Mouse (Mus musculus) C2C12 (cell line): ENCODE measurements around the gene Tbkbp1. TPM values are rescaled to one million over a fixed set of nuclear protein-coding genes. Genes with fewer than 3 reads are reported as not detected.
A peak's percentile ranks its signal among the peaks of the same experiment; 100 is the strongest.

Experiments
- H3K27me3 ChIP-seq: one replicate; pipeline ENCODE4 v1.6.1; 2011; ENCODE audit not compliant: control insufficient read depth, insufficient read depth, insufficient read length
- H3K36me3 ChIP-seq: one replicate; pipeline ENCODE4 v1.6.1; 2011; ENCODE audit not compliant: control insufficient read depth, insufficient read depth
- H3K4me3 ChIP-seq: one replicate; pipeline ENCODE4 v1.5.1; 2011; ENCODE audit warnings: mild to moderate bottlenecking, control low read depth; ENCODE audit not compliant: poor library complexity, insufficient read depth, severe bottlenecking
- H3K79me2 ChIP-seq: one replicate; pipeline ENCODE4 v1.6.1; 2011; ENCODE audit not compliant: control insufficient read depth, insufficient read depth
- H3K79me3 ChIP-seq: one replicate; pipeline ENCODE4 v1.6.1; 2011; ENCODE audit warnings: low read depth, control low read depth
- H3ac ChIP-seq: one replicate; pipeline ENCODE3; 2011; ENCODE audit warnings: low read depth; ENCODE audit not compliant: control insufficient read depth, insufficient read length
- CEBPB ChIP-seq: IDR thresholded peaks from one replicate; pipeline ENCODE4 v1.6.1; 2011; ENCODE audit warnings: low read depth, mild to moderate bottlenecking, control low read depth, moderate library complexity
- CTCF ChIP-seq: IDR thresholded peaks from one replicate; pipeline ENCODE4 v1.5.1; 2011; ENCODE audit not compliant: control insufficient read depth, insufficient read depth, insufficient read length
- FOSL1 ChIP-seq: IDR thresholded peaks from one replicate; pipeline ENCODE4 v1.8.0; 2011; ENCODE audit warnings: mild to moderate bottlenecking, low read length; ENCODE audit not compliant: poor library complexity, insufficient read depth, severe bottlenecking
- MAX ChIP-seq: IDR thresholded peaks from one replicate; pipeline ENCODE4 v1.6.1; 2011; ENCODE audit warnings: mild to moderate bottlenecking, control low read depth
- MYOD1 ChIP-seq: IDR thresholded peaks from one replicate; pipeline ENCODE4 v1.6.1; 2011; ENCODE audit warnings: low read depth; ENCODE audit not compliant: control insufficient read depth, insufficient read length
- MYOG ChIP-seq: IDR thresholded peaks from one replicate; pipeline ENCODE4 v1.6.1; 2011; ENCODE audit not compliant: control insufficient read depth, insufficient read length; ENCODE audit errors: extremely low read depth
- USF1 ChIP-seq: IDR thresholded peaks from one replicate; pipeline ENCODE4 v1.6.1; 2011; ENCODE audit warnings: low read depth, mild to moderate bottlenecking, control low read depth, moderate library complexity
- polyA plus RNA-seq: library from polyadenylated mRNA; unstranded; fragments of >200 nt; fragmentation: generic; extraction: Trizol; gene quantifications from one replicate; pipeline ENCODE4 v1.2.1, GENCODE M21; 2012; ENCODE audit warnings: missing spikeins

The Tbkbp1 gene
- polyA plus RNA-seq, 1 experiment, result 0.46 TPM

DNA sequence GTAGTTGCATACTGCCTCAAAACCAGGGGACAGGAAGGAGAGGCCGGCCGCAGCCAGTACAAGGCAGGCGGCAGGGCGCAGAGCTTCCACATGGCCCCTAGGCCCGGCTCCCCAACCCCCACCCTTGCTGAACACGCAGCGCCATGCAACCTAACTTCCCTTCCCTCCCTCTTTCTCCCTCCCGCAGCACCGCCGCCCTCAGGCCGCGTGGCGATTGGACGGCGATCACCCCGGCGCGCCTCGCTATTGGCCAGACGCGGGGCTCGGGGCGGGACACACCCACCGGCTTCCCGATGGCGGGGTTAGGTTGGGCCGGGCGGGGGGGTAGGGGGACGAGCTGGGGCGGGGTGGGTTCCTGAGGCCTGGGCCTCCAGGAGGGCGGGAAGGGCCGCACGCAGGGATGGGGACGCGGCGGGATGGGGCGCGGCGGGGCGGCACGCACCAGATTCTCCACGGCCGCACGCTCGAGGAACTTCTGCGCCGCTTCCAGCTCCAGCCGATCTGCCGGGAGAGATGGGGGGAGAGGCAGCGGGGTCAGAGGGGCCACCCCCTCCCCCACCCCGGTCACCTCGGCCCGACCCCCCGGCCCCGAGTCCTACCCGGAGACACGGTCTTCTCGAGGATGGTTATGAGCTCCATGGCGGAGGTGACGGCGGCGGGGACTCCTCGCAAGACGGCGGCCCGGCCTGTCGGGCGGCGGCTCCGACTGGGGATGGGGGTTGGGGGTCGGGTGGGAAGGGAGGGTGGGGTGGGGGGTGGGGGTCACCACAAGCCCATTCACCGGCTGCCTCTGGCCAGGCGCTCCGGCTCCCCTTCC, 35.9 kb upstream of the Tbkbp1 start:
- Histone ChIP-seq H3K36me3 (peaks cover 51% of the 10 kb centered on the region), H3K4me3 (peak overlapping the region; percentile 85), H3K79me2 (peaks cover 81% of the 10 kb centered on the region), H3K27me3 (no peaks in the 10 kb centered on the region), H3K79me3 (peaks cover 59% of the 10 kb centered on the region), H3ac (peak overlapping the region; percentile 91)
- TF ChIP-seq CEBPB (no peak), MAX (peak; percentile 96)

- peak overlapping the region; percentile 32 for H3ac ChIP-seq
- peaks cover 71% of the 10 kb centered on the region for H3K79me3 ChIP-seq
- H3K27me3 ChIP-seq, result no peaks in the 10 kb centered on the region
- peak overlapping the region; percentile 85 for H3K4me3 ChIP-seq
- H3K36me3 ChIP-seq, result peaks cover 58% of the 10 kb centered on the region
- peaks cover 85% of the 10 kb centered on the region for H3K79me2 ChIP-seq
- no peak for TF ChIP-seq MYOD1
- no peak for TF ChIP-seq USF1
- no peak for TF ChIP-seq MAX
Observed at GRCm38 (mm10) chr11:97185704-97186614, 34.7 kb upstream of the Tbkbp1 start.

DNA sequence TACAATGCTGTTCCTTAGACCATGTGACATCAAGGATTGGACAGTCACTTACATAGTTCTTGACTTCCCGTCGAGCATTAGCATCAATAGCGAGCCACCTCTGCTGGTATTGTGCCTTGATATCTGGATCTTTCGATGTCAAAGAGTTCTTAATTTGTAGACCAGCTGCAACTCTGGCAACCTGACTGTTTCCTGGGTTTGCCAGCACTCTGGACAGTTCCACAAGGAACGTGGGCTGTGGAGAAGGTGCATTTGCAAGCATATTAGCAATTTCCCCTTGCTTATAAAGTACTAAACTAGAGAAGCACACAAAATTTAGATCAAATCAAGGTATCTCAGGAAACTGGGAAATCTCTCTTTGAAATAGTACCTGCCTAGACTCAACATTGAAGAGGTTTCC, 33.6 kb upstream of the Tbkbp1 start:
- Histone ChIP-seq H3K27me3 (no peaks in the 10 kb centered on the region), H3K4me3 (no peak overlapping the region)
- TF ChIP-seq MYOD1 (no peak), USF1 (no peak), MAX (no peak), FOSL1 (no peak), CTCF (no peak), MYOG (no peak), CEBPB (no peak)

DNA sequence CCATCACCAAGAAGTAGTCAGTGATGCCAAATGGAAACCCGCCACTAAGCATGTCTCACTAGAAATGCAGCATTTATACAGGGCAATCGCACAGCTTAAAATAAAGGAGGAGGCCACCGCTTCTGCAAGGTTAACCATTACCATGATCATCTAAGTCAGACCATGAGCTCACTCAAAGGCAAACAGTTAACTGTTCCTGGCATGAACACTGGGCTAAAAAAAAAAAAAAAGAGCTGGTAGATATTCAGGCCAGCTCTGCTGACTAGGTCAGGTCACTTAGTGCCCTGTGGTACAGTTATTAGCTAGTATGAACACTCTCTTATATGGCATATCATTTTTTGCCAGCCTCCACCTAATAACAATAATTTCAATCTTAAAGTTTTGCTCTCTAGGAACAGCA, 31.2 kb upstream of the Tbkbp1 start:
- peaks cover 90% of the 10 kb centered on the region for H3K79me3 ChIP-seq
- no peak overlapping the region for H3ac ChIP-seq
- peaks cover 95% of the 10 kb centered on the region for H3K79me2 ChIP-seq
- no peak overlapping the region for H3K4me3 ChIP-seq
- peaks cover 93% of the 10 kb centered on the region for H3K36me3 ChIP-seq
- no peaks in the 10 kb centered on the region for H3K27me3 ChIP-seq
- no peak for TF ChIP-seq MYOD1
- no peak for TF ChIP-seq MYOG
- TF ChIP-seq CEBPB, result no peak
- TF ChIP-seq USF1, result no peak
- no peak for TF ChIP-seq FOSL1
- no peak for TF ChIP-seq MAX
- TF ChIP-seq CTCF, result no peak

More for the DNA sequence above, 33.6 kb upstream of the Tbkbp1 start:
- Histone ChIP-seq H3K79me2 (peaks cover 85% of the 10 kb centered on the region), H3K36me3 (peaks cover 69% of the 10 kb centered on the region), H3ac (peak overlapping the region; percentile 23), H3K79me3 (peaks cover 74% of the 10 kb centered on the region)

DNA sequence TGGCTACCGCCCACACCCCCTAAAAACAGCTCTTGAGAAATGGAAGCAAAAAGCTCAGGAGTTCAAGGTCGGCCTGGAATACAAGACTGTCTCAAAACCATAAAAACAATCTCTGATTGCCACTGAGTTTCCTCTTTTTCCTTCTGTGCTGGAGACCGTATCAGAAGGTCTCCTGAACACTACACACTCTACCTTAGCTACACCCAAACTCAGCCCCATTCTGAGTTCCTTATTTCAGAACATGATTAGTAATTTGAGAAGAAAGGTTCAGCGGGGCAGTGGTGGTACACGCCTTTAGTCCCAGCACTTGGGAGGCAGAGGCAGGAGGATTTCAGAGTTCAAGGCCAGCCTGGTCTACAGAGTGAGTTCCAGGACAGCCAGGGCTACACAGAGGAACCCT, 29.8 kb upstream of the Tbkbp1 start:
- Histone ChIP-seq H3K79me3 (peaks cover 87% of the 10 kb centered on the region), H3K36me3 (peaks cover 100% of the 10 kb centered on the region), H3K27me3 (no peaks in the 10 kb centered on the region), H3K4me3 (no peak overlapping the region), H3ac (no peak overlapping the region), H3K79me2 (peaks cover 100% of the 10 kb centered on the region)
- TF ChIP-seq MYOG, result no peak
- TF ChIP-seq USF1, result no peak
- no peak for TF ChIP-seq CEBPB
- no peak for TF ChIP-seq MYOD1
- TF ChIP-seq FOSL1, result no peak
- no peak for TF ChIP-seq MAX

GRCm38 (mm10) chr11:97178198-97178597, 26.9 kb upstream of the Tbkbp1 start:
- Histone ChIP-seq H3K79me3 (peaks cover 73% of the 10 kb centered on the region), H3K36me3 (peaks cover 100% of the 10 kb centered on the region), H3ac (no peak overlapping the region), H3K27me3 (no peaks in the 10 kb centered on the region), H3K4me3 (no peak overlapping the region), H3K79me2 (peaks cover 100% of the 10 kb centered on the region)
- TF ChIP-seq USF1 (no peak), CEBPB (no peak), MYOD1 (no peak), FOSL1 (no peak), MAX (no peak), MYOG (no peak), CTCF (no peak)
